Mouse (Mus musculus): ENCODE data around the gene Nae1.

The Nae1 gene

GRCm38 (mm10) chr8:104529671-104530070 is 4.8 kb downstream of the Nae1 start:
- DNase-seq (ENCODE audit: low spot score): no peak

DNA sequence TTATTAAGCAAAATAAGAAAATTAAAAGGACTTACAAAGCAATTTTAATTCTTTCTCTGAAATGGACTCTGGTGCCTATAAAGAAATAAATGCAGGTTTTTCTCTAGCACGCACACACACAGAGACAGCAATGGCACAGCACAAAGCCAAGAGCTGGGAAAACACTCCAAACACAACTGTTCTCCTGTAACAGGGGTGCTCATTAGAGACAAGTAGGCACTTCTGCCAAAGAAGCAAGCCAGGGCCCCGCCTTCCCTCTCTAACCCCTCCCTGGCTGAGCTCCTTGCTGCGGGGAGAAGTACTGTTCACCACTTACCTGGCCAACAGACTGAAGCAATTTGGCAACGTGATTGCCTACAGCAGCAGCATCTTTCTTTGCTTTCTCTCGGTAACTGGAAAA is 16.6 kb downstream of the Nae1 start:
- no peak for DNase-seq (ENCODE audit: low spot score)

DNA sequence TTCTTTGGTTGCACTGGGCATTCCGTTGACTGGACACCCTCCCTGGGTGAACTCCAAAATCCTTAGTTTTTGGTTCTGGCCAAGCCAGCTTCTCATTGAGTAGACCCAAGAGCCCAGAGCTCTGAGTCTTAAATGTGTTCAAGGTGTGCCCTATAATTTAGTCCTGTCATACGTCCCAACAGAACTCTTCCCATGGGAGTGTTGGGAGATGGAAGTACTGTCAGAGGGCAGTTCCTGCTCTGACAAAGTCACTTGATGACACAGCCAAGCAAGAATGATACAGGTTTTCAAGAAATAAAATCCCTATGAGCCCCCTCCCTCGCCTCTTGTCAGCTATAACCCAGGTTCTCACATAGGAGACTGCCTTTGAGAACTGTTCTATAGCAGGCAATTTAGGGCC is 24.3 kb downstream of the Nae1 start:
- DNase-seq (ENCODE audit: low spot score): no peak

DNA sequence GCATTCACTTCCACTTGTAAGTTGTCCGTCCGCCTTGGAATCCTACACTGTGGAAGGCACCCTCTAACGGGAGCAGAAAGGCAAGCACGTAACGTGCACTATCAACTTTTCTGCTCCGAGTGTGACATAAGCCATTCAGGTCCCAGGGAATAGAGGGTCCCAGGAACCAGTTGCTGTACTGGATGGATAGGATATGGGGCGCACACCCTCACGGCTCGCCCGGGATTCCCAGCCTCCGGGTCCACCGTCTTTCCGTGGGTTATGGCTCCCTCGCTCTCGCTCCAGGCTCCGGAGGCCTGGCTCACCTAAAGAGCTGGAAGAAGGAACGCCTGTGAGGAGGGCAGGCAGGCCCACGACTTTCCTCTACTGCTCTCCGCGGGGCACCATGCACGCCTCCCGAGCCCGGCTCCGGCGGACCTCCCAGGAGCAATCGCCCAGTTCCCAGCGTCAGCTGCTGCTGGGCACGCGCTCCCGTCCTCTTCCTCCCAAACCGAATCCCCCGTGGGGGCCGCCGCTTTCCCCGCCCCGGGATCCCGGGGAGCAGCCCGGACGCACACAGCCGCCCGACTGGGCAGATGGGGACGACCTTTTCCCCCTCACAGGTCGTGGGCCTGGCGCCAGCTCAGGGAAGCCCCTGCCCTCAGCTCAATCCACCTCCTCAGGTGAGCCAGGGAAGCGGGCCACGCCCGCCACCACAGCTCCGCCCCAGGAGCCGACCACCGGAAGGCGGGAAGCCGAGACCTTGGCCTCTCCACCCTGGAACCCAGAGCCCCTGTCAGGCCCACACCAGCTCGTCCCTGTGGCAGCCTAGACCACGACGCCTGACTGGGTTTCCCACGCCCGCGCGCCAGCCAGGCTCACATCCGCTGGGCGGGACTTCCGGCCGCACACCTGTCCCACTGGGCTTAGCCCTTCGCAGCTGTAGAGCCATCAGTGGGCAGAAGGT is 25.1 kb downstream of the Nae1 start, which contains the start of gene Terb1:
Gene Terb1 (minus strand): TSS at position 850 of the 946 bp plus-strand sequence.
- DNase-seq (ENCODE audit: low spot score): peak; percentile 17

- no peak for DNase-seq (ENCODE audit: low spot score)
These were observed 55.3 kb downstream of the Nae1 start for GRCm38 (mm10) chr8:104479091-104479490.

- DNase-seq (ENCODE audit: low spot score): no peak
These were observed 62.0 kb downstream of the Nae1 start for GRCm38 (mm10) chr8:104472465-104472864.

DNA sequence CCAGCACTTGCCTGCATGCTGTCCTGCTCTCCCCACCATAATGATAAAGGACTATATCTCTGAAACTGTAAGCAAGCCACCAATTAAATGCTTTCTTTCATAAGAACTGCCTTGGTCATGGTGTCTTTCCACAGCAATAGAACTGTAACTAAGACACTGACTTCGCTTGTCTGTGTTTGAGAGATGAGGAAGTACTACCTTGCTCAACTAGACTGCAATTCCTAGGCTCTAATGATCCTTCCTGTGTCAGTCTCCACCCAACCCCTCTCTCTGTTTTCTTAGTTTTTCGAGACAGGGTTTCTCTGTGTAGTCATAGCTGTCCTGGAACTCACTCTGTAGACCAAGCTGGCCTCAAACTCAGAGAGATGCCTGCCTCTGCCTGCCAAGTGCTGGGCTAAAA is 67.0 kb downstream of the Nae1 start:
- DNase-seq (ENCODE audit: low spot score): no peak
